Mouse (Mus musculus) kidney, embryonic 14.5 days (tissue): ENCODE data around the gene Pigk. TPM values are rescaled to one million over a fixed set of nuclear protein-coding genes. Genes with fewer than 3 reads are reported as not detected.
"Not testable (repeated sequence)": the region's sequence is repeated elsewhere in the genome, so short reads cannot be mapped to it uniquely, and the experiment has no call there.

Source experiments
- ATAC-seq: fragments of 200-750 bp; cut with Nextera tagmentation; 2 replicates; pipeline ENCODE4 v1.8.0; 2017; ENCODE audit warnings: moderate number of reproducible peaks, mild to moderate bottlenecking, moderate TSS enrichment, moderate library complexity; ENCODE audit not compliant: low FRiP score, low TSS enrichment
- H3K27ac ChIP-seq: fragments of 300-500 bp; sonication (generic); 2 replicates; pipeline ENCODE4 v1.5.1; 2014; ENCODE audit warnings: low read depth, mild to moderate bottlenecking, low read length, moderate library complexity, mixed read lengths
- H3K27me3 ChIP-seq: fragments of 300-500 bp; sonication (generic); 2 replicates; pipeline ENCODE4 v1.6.1; 2014; ENCODE audit warnings: mild to moderate bottlenecking, low read length; ENCODE audit not compliant: control insufficient read depth, insufficient read depth
- H3K36me3 ChIP-seq: fragments of 300-500 bp; sonication (generic); 2 replicates; pipeline ENCODE4 v1.6.1; 2014; ENCODE audit warnings: low read length, mixed read lengths; ENCODE audit not compliant: control insufficient read depth, insufficient read depth
- H3K4me1 ChIP-seq: fragments of 300-500 bp; sonication (generic); 2 replicates; pipeline ENCODE4 v1.6.1; 2014; ENCODE audit warnings: low read length, mixed read lengths; ENCODE audit not compliant: control insufficient read depth, insufficient read depth
- H3K4me2 ChIP-seq: fragments of 300-500 bp; sonication (generic); replicated peaks from 2 replicates; pipeline ENCODE4 v1.6.1; 2014; ENCODE audit warnings: low read depth, mild to moderate bottlenecking, low read length
- H3K4me3 ChIP-seq: fragments of 300-500 bp; sonication (generic); 2 replicates; pipeline ENCODE4 v1.5.1; 2014; ENCODE audit warnings: mild to moderate bottlenecking, low read length
- H3K9ac ChIP-seq: fragments of 300-500 bp; sonication (generic); 2 replicates; pipeline ENCODE4 v1.6.1; 2014; ENCODE audit warnings: low read depth, mild to moderate bottlenecking, low read length, moderate library complexity
- H3K9me3 ChIP-seq: fragments of 300-500 bp; sonication (generic); 2 replicates; pipeline ENCODE4 v1.6.1; 2016; ENCODE audit warnings: low read length; ENCODE audit not compliant: control insufficient read depth
- whole genome bisulfite sequencing: fragments of 180-500 bp; shearing (Covaris S2); extraction: QIAGEN DNeasy Blood & Tissue Kit; methylation state at CpG from one replicate; pipeline ENCODE4 v1.1.7; 2014; 5-methylcytosine and 5-hydroxymethylcytosine counted together
- polyA plus RNA-seq: library from polyadenylated mRNA; unstranded; fragments of >200 nt; fragmentation: Nextera tagmentation; extraction: Ambion mirVana; gene quantifications from 2 replicates; pipeline ENCODE4 v1.2.1, GENCODE M21; 2014

Gene Pigk
- polyA plus RNA-seq, 1 experiment from 2014 or later: 48.9 TPM

DNA sequence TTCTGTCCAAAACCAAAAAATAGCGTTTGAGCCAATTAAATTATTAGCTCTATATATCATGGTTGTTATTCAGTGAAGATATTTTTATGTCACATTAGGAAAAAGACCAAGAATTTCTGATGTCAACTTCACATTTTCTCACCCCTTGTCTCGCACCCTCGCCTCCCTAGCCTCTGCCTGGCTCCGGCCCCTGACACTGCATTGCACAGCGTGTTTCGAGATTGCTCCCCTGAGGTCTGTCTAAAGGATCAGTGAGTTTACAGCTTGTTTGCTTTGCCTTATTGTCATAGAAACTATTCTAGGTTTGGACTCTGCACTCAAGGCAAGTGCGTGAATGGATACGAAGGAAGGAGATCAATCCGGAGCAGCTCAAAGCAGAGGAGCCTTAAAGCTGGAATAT lies 24.8 kb upstream of the Pigk start:
- Histone ChIP-seq H3K27ac (no peak overlapping the region), H3K4me3 (no peak overlapping the region), H3K27me3 (no peaks in the 10 kb centered on the region), H3K4me1 (no peaks in the 10 kb centered on the region), H3K9ac (no peak overlapping the region), H3K36me3 (no peaks in the 10 kb centered on the region), H3K4me2 (no peak overlapping the region), H3K9me3 (no peaks in the 10 kb centered on the region)
- 60% methylated on average over 9 of the region's 9 CpGs for WGBS
- ATAC-seq: no peak

DNA sequence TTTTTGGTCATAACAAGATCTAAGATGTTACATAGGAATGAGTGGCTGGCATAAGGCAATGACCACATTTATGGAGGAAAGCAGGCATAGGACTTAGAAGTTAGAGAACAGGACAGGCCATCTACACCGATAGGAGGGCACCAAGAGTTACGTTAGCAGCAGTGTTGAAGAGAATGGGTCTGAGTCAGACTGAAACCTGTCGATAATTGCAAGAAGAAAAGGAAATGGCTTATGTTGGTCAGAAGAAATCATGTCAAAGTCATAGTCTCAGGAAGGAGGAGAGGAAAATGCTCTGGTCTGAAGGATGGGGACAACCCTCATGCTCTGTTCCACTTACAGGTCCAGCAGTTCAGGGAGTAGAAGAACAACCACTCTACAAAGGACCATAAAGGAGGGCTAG lies 18.9 kb upstream of the Pigk start:
- Histone ChIP-seq H3K9me3 (no peaks in the 10 kb centered on the region), H3K27me3 (no peaks in the 10 kb centered on the region), H3K27ac (no peak overlapping the region), H3K9ac (no peak overlapping the region), H3K36me3 (no peaks in the 10 kb centered on the region), H3K4me1 (no peaks in the 10 kb centered on the region), H3K4me3 (no peak overlapping the region), H3K4me2 (no peak overlapping the region)
- ATAC-seq: no peak
- WGBS: 93% methylated on average over 3 of the region's 3 CpGs

DNA sequence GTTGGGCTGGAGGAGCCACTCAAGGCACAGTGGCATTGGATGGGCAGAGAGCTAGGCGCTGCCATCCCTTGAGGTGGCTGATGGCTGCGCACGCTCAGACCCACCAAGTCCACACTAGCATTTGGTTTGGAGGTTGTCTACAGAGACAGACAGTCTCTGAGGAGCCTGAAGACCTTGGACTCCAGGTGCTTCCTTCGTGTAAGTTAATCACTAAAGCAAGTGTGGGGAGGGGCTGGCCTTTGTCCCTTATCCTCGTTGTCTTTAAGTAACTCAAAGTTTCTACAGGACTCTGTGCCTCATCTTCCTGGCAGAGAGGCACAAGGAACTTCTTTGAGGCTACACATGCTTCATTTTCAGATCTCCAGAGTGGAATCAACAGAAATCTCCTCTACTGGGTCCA lies 15.9 kb upstream of the Pigk start:
- Histone ChIP-seq H3K36me3 (no peaks in the 10 kb centered on the region), H3K27ac (no peak overlapping the region), H3K4me1 (no peaks in the 10 kb centered on the region), H3K4me3 (no peak overlapping the region), H3K27me3 (no peaks in the 10 kb centered on the region), H3K4me2 (no peak overlapping the region), H3K9ac (no peak overlapping the region), H3K9me3 (no peaks in the 10 kb centered on the region)
- WGBS: 77% methylated on average over 5 of the region's 5 CpGs
- no peak for ATAC-seq

DNA sequence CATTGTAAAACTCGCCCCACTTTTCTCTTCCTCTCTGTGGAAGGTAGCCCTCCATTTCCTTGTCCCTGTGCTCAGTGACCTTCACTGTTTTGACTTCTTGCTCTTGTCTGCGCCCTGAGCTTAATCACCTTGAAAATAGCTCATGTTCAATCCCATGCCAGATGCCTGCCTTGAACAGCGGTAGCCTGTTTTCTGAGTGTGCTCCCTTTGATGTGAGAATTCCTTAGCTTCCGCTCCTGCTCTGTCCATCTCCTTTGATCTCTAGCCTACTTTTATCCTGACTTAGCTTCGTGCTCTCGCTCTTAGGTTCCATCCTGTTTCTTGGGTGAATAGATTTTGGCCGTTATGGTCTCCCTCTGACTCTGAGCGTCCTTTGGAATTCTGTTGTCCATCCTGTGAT lies 14.6 kb upstream of the Pigk start:
- no peak overlapping the region for H3K4me2 ChIP-seq
- H3K36me3 ChIP-seq: no peaks in the 10 kb centered on the region
- no peaks in the 10 kb centered on the region for H3K4me1 ChIP-seq
- H3K9me3 ChIP-seq: no peaks in the 10 kb centered on the region
- H3K9ac ChIP-seq: no peak overlapping the region
- WGBS: 36% methylated on average over 8 of the region's 8 CpGs
- no peak for ATAC-seq
- no peak overlapping the region for H3K4me3 ChIP-seq
- H3K27ac ChIP-seq: no peak overlapping the region
- H3K27me3 ChIP-seq: no peaks in the 10 kb centered on the region

DNA sequence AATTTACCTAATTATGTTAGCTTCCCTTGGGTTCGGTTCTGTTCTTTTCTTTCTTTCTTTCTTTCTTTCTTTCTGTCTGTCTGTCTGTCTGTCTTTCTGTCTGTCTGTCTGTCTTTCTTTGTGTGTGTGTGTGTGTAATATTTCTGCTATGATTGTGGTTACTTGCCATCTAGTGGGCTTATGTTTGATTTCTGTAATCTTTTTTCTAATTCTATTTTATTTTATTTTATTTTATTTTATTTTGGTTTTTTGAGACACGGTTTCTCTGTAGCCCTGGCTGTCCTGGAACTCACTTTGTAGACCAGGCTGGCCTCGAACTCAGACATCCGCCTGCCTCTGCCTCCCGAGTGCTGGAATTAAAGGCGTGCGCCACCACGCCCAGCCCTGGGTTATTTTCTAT lies 12.4 kb upstream of the Pigk start:
- not testable (repeated sequence) for H3K36me3 ChIP-seq, H3K4me2 ChIP-seq, H3K4me3 ChIP-seq, H3K27ac ChIP-seq, H3K9ac ChIP-seq, H3K27me3 ChIP-seq, H3K9me3 ChIP-seq, H3K4me1 ChIP-seq
- WGBS: 96% methylated on average over 8 of the region's 8 CpGs
- peak; percentile 80 for ATAC-seq

DNA sequence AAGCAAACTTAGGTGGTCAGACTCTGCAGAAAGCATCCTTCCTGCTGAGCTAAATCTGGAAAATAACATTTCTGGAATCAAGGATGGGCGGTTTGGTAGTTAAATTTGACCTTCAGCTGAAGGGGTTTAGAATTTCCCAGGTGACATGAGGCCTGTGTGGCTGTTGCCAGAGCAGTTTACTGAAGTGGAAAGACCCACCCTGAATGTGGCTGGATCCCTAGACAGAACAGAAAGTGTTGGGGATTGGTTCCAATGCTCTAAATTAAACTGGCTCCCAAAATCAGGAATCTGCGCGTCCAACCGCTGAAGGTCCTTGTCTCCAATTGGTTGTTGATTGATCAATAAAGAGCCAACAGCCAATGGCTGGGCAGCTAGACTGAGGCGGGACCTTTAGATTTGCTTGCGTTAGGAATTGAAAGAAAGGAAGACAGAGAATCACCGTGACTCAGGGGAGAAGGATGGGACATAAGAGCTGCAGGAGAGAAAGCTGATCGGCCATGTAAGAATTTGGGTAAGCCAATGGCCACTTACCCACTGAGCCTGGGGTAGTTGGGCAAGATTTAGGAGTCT lies 11.5 kb upstream of the Pigk start:
- Histone ChIP-seq H3K36me3 (no peaks in the 10 kb centered on the region), H3K9ac (no peak overlapping the region), H3K27ac (no peak overlapping the region), H3K4me1 (no peaks in the 10 kb centered on the region), H3K4me2 (no peak overlapping the region; the same call in 1 of the 2 replicates), H3K9me3 (no peaks in the 10 kb centered on the region), H3K4me3 (no peak overlapping the region), H3K27me3 (no peaks in the 10 kb centered on the region)
- 45% methylated on average over 8 of the region's 8 CpGs for WGBS
- ATAC-seq: peak; percentile 43; the same call in 1 of the 2 replicates

DNA sequence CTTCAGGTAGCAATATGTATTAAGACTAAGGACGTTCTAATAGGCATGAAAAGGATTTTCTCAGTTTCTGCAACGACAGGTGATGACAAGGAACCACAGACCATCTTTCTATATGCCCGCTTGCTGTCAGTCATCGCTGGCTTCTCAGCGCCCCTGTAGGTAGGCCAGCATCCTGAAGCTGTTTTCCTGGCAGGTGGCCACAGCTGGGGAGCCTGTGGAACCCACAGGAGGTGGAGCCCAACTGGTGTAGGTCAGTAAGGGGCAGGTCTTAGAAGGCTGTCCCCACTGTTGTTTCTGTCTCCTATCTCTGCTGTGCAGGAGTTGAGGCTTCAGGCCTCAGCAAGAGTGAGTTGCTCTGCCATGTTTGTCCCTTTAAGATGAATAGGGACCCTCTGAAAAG lies 8.1 kb upstream of the Pigk start:
- Histone ChIP-seq H3K4me2 (no peak overlapping the region), H3K4me1 (no peaks in the 10 kb centered on the region), H3K9me3 (no peaks in the 10 kb centered on the region), H3K36me3 (no peaks in the 10 kb centered on the region), H3K27ac (no peak overlapping the region), H3K27me3 (no peaks in the 10 kb centered on the region), H3K4me3 (no peak overlapping the region), H3K9ac (no peak overlapping the region)
- 80% methylated on average over 5 of the region's 5 CpGs for WGBS
- ATAC-seq: no peak

DNA sequence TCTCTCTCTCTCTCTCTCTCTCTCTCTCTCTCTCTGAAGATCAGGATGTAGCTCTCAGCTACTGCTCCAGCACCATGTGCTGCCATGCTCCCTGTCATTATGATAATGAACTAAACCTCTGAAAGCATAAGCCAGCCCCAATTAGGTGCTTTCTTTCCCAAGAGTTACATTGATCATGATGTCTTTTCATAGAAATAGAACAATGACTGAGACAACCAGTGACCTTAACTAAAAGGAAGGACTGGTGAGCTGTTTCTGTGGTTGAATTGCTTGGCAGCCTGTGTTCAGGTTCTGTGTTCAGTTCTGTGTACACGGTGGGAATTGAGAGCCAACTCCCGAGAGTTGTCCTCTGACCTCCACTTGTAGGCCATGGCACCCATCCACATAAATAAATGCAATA lies 7.0 kb upstream of the Pigk start:
- no peaks in the 10 kb centered on the region for H3K9me3 ChIP-seq
- no peaks in the 10 kb centered on the region for H3K36me3 ChIP-seq
- 86% methylated on average over 2 of the region's 2 CpGs for WGBS
- H3K4me1 ChIP-seq: no peaks in the 10 kb centered on the region
- no peak overlapping the region for H3K4me3 ChIP-seq
- no peak for ATAC-seq
- no peaks in the 10 kb centered on the region for H3K27me3 ChIP-seq
- H3K27ac ChIP-seq: no peak overlapping the region
- H3K9ac ChIP-seq: no peak overlapping the region
- H3K4me2 ChIP-seq: no peak overlapping the region

DNA sequence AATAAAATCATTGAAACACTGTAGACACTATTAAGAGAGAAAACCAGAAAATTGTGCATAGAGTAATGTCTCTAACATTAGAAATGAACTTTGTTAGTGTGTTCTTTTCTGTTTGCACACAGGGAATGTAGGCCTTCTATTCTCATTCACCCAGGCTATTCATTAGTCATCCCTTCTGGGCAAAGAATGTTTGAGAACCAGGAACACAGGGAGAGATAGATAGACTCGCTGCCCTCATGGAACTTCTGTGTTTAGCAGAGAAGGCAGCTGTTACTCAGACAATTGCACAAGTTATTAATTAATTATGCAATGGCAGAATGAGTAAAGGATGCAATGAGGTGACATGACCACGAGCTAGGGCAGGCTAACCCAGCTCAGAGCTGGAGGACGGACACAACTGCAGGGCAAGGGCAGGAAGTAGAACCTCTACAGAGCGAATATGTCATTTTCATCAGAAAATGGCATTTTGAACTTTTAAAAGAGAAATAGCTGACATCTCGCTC lies 6.5 kb upstream of the Pigk start:
- H3K4me1 ChIP-seq: no peaks in the 10 kb centered on the region
- H3K4me3 ChIP-seq: no peak overlapping the region
- H3K9ac ChIP-seq: no peak overlapping the region
- H3K27me3 ChIP-seq: no peaks in the 10 kb centered on the region
- no peaks in the 10 kb centered on the region for H3K36me3 ChIP-seq
- no peak overlapping the region for H3K27ac ChIP-seq
- no peaks in the 10 kb centered on the region for H3K9me3 ChIP-seq
- 83% methylated on average over 5 of the region's 5 CpGs for WGBS
- ATAC-seq: no peak
- no peak overlapping the region for H3K4me2 ChIP-seq
